Mouse (Mus musculus) granulocyte monocyte progenitor cell, adult 5-6 weeks (primary cell): ENCODE results near the gene Prr3. TPM values are rescaled to one million over a fixed set of nuclear protein-coding genes. Genes with fewer than 3 reads are reported as not detected.
"Not testable (repeated sequence)": the region's sequence is repeated elsewhere in the genome, so short reads cannot be mapped to it uniquely, and the experiment has no call there.

Source experiments
- ATAC-seq: replicated peaks from 2 replicates; pipeline ENCODE4 v1.8.0; 2016; ENCODE audit warnings: mild to moderate bottlenecking, moderate TSS enrichment, inconsistent platforms; ENCODE audit not compliant: poor library complexity, severe bottlenecking
- total RNA-seq, 2 experiments: library from RNA; stranded (forward) in 1 of 2; stranded (reverse) in 1 of 2; fragments of 200-712, 200-1000 nt in 1 of 2; fragments of >200 nt in 1 of 2; fragmentation: Nextera tagmentation in 1 of 2; gene quantifications; 2 replicates each; pipeline ENCODE4 v1.2.3; 2014 to 2017

The Prr3 gene
- total RNA-seq, 2 experiments from 2014 or later, result 16.4 to 59.1 TPM

DNA sequence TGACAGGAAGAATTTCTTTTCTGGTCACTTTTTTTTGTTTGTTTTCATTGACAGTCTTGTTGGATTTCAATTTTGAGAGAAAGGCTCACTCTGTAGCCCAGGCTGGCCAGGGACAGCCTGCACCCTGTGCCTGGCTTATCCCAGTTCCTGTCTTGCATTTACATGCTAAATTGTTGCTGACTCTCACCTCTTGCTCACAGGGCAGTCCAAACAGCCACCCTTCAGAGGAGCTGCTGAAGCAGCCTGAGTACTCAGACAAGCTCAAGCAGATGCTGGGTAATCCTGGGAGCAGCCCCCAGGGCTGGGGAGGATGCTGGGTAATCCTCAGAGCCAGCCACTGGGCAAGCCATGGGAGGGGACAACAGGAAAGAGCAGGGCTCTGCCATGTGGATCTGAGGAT, 29.1 kb downstream of the Prr3 start:
- ATAC-seq, result not testable (repeated sequence)

DNA sequence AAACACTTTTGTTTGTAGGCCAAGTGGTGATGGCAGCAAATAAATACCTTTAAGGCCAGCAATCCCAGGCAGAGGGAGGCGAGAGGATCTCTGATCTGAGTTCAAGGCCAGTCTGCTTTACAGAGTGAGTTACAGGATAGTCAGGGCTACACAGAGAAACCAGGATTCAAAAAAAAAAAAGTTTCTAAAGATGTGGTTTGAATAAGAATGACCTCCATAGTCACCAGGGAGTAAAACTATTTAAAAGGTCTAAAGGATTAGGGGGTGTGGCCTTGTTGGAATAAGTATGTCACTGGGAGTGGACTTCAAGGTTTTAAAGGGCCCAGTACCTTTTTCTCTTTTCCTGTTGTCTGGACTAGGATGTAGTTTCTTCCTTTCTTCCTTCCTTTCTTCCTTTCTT, 40.1 kb downstream of the Prr3 start:
- ATAC-seq, result no peak

DNA sequence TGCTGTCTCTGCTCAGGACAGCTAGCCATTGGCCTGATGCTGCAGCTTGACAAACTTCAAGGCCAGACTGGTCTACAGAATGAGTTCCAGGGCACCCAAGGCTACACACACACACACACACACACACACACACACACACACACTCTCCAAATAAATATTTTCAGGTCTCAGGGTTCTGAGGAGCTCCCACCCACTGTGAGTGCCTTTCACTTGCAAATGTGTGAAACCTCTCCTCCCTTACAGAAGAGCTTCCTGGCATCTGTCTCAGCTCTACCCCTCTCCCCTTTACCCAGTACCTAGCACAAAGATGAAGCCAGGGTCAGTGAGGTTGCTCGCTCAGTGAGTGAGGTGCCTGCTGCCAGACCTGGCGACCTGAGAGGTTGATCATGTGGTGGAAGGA, 40.9 kb downstream of the Prr3 start:
- no peak for ATAC-seq

DNA sequence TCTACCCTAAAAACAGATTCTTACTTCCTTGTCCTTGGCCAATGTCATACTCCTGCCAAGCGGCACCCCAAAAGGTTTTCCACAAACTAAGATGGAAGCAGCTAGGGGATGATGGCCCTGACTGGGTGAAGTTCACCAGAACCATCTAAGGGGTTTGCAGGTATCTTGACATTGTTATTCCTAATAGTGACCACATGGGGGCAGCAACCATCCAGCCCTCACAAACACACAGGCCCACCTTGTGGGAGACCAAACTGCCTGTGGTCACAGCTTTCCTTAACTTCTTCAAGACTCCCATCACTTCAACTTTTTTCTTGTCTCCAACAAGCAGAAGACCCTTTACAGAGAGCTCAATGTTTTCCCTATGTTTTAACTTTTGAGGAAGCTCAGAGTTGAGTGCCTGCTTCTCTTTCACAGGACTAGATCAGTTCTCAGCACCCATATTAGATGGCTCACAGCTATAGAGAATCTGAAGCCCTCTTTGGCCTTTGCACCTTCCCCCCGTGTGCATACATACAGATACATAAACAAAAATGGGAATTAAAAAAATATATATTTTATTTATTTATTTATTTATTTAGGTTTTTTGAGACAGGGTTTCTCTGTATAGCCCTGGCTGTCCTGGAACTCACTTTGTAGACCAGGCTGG, 42.2 kb downstream of the Prr3 start:
- ATAC-seq, result peak; percentile 93

DNA sequence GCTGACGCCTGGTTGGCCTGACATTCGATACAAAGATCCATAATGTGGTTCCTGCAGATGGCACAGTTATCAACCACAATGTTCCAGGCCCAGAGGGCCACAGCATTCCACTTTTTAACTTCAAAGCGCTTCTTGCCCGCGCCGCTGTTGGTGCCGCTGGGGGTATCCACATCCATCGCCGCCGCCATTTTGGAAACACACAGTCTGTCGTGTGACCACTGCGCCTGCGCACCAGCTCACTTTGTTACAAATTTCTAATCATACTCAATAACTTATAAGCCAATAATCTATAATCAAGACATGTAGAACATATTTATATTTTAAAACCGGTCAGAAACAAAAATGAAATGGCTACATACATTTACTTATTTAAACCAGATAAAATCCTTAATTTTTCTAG, 44.3 kb downstream of the Prr3 start:
- ATAC-seq, result peak; percentile 74

DNA sequence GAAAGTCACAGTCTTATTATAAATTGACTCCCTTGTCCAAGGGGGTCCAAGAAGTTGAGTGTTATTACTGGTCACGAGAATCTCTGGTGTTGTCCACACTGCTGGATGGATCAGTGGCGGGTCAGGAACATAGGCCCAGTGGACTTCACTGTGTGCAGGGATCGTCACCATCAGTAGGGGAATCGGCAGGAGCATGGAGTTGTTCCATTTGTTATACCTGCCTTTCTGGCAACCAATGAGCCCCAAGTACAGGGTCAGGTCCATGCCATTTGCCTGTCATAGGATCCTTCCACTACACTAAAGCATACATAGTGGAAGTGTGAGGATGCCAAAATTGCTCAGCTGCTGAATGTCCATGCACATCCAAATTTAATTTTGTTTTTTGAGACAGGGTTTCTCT, 47.4 kb downstream of the Prr3 start:
- ATAC-seq, result no peak

DNA sequence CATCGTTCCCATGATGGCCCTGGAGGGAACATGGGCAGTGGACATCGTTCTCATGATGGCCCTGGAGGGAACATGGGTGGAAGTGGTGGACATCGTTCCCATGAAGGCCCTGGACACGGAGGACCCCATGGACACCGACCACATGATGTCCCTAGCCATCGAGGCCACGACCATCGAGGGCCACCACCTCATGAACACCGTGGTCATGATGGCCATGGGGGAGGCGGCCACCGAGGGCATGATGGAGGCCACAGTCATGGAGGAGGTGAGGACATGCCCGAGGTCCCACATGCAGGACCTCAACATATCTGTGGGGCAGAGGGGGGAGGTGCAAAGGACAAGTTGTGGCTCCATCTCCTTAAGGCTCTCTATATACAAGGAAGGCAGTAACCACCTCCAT, 49.4 kb downstream of the Prr3 start:
- no peak for ATAC-seq

GRCm38 (mm10) chr17:35929534-35929933, 50.5 kb downstream of the Prr3 start:
- no peak for ATAC-seq

- no peak for ATAC-seq
Measured at GRCm38 (mm10) chr17:35927471-35927870, 52.6 kb downstream of the Prr3 start.

DNA sequence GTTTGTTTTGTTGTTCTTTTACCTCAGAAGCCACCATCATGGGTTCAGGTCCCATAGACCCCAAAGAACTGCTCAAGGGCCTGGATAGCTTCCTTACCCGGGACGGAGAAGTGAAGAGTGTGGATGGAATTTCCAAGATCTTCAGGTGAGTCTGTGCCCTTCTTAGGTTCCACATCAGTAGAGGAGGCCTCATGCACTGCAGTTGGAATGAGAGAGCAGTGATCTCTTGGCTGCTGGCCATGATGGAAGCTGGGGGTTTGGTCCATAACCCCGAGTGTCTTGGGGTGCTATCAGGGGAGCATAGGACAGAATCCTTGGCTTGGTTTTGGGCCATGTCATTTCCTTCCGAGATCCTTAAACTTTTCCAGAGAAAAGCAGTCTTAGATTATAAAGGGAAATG, 56.8 kb downstream of the Prr3 start:
- no peak for ATAC-seq

- ATAC-seq, result peak; percentile 44
Measured at GRCm38 (mm10) chr17:35922566-35922965, 57.5 kb downstream of the Prr3 start.

Other genes starting within 250 kb of the Prr3 start
- gene Ier3, start 158.6 kb downstream of the Prr3 start, total RNA-seq (2014; fragmentation: Nextera tagmentation), result 4.6 and 18.1 TPM in 2 replicates
- gene Ier3, start 158.6 kb downstream of the Prr3 start, total RNA-seq (2017), result 44.3 and 53.7 TPM in 2 replicates
- gene Flot1, start 157.0 kb downstream of the Prr3 start, total RNA-seq (2014; fragmentation: Nextera tagmentation), result 66.8 and 109 TPM in 2 replicates
- 58.3 and 63.6 TPM in 2 replicates for gene Flot1, start 157.0 kb downstream of the Prr3 start, total RNA-seq (2017)
- gene Tubb5, start 141.9 kb downstream of the Prr3 start, total RNA-seq (2014; fragmentation: Nextera tagmentation), result 640 and 699 TPM in 2 replicates
- 874 and 1,022 TPM in 2 replicates for gene Tubb5, start 141.9 kb downstream of the Prr3 start, total RNA-seq (2017)
- gene Mdc1, start 138.7 kb downstream of the Prr3 start, total RNA-seq (2014; fragmentation: Nextera tagmentation), result 103 and 159 TPM in 2 replicates
- gene Mdc1, start 138.7 kb downstream of the Prr3 start, total RNA-seq (2017), result 23.7 and 28.6 TPM in 2 replicates
- gene Nrm, start 118.9 kb downstream of the Prr3 start, total RNA-seq (2014; fragmentation: Nextera tagmentation), result 66.8 and 88.9 TPM in 2 replicates
- 41.5 and 46.0 TPM in 2 replicates for gene Nrm, start 118.9 kb downstream of the Prr3 start, total RNA-seq (2017)
- 56.9 and 60.9 TPM in 2 replicates for gene Ppp1r18, start 114.6 kb downstream of the Prr3 start, total RNA-seq (2014; fragmentation: Nextera tagmentation)
- 15.0 and 17.4 TPM in 2 replicates for gene Ppp1r18, start 114.6 kb downstream of the Prr3 start, total RNA-seq (2017)
- 79.2 and 111 TPM in 2 replicates for gene Dhx16, start 100.4 kb downstream of the Prr3 start, total RNA-seq (2014; fragmentation: Nextera tagmentation)
- 44.3 and 57.8 TPM in 2 replicates for gene Dhx16, start 100.4 kb downstream of the Prr3 start, total RNA-seq (2017)
- gene 2310061I04Rik, start 82.8 kb downstream of the Prr3 start, total RNA-seq (2014; fragmentation: Nextera tagmentation), result 97.8 and 112 TPM in 2 replicates
- gene 2310061I04Rik, start 82.8 kb downstream of the Prr3 start, total RNA-seq (2017), result 6.2 and 8.4 TPM in 2 replicates
- 17.8 and 25.6 TPM in 2 replicates for gene Atat1, start 70.2 kb downstream of the Prr3 start, total RNA-seq (2014; fragmentation: Nextera tagmentation)
- gene Atat1, start 70.2 kb downstream of the Prr3 start, total RNA-seq (2017), result 5.4 and 8.0 TPM in 2 replicates
- 100 and 151 TPM in 2 replicates for gene Mrps18b, start 63.8 kb downstream of the Prr3 start, total RNA-seq (2014; fragmentation: Nextera tagmentation)
- 62.6 and 72.8 TPM in 2 replicates for gene Mrps18b, start 63.8 kb downstream of the Prr3 start, total RNA-seq (2017)
- gene Ppp1r10, start 63.8 kb downstream of the Prr3 start, total RNA-seq (2014; fragmentation: Nextera tagmentation), result 78.2 and 83.9 TPM in 2 replicates
- gene Ppp1r10, start 63.8 kb downstream of the Prr3 start, total RNA-seq (2017), result 79.2 and 87.5 TPM in 2 replicates
- 74.4 and 92.3 TPM in 2 replicates for gene Abcf1, start 10.5 kb downstream of the Prr3 start, total RNA-seq (2014; fragmentation: Nextera tagmentation)
- gene Abcf1, start 10.5 kb downstream of the Prr3 start, total RNA-seq (2017), result 165 and 231 TPM in 2 replicates
- gene Gnl1, start 385 bp downstream of the Prr3 start, total RNA-seq (2014; fragmentation: Nextera tagmentation), result 21.5 and 21.7 TPM in 2 replicates
- 18.3 and 20.9 TPM in 2 replicates for gene Gnl1, start 385 bp downstream of the Prr3 start, total RNA-seq (2017)
- gene H2-T24, start 40.3 kb upstream of the Prr3 start, total RNA-seq (2014; fragmentation: Nextera tagmentation), result 2.1 and 4.6 TPM in 2 replicates
- gene H2-T24, start 40.3 kb upstream of the Prr3 start, total RNA-seq (2017), result 7.8 and 8.8 TPM in 2 replicates
- 49.1 and 55.7 TPM in 2 replicates for gene H2-T23, start 52.6 kb upstream of the Prr3 start, total RNA-seq (2014; fragmentation: Nextera tagmentation)
- 48.6 and 62.5 TPM in 2 replicates for gene H2-T23, start 52.6 kb upstream of the Prr3 start, total RNA-seq (2017)
- 34.5 and 35.7 TPM in 2 replicates for gene H2-T22, start 62.5 kb upstream of the Prr3 start, total RNA-seq (2014; fragmentation: Nextera tagmentation)
- 39.2 and 39.4 TPM in 2 replicates for gene H2-T22, start 62.5 kb upstream of the Prr3 start, total RNA-seq (2017)
- gene Gm6034, start 62.7 kb upstream of the Prr3 start, total RNA-seq (2014; fragmentation: Nextera tagmentation), result not detected in 2 replicates
- gene Gm6034, start 62.7 kb upstream of the Prr3 start, total RNA-seq (2017), result not detected in 2 replicates
- not detected in 2 replicates for gene Gm11127, start 78.1 kb upstream of the Prr3 start, total RNA-seq (2014; fragmentation: Nextera tagmentation)
- not detected in 2 replicates for gene Gm11127, start 78.1 kb upstream of the Prr3 start, total RNA-seq (2017)
- gene Gm19684, start 141.4 kb upstream of the Prr3 start, total RNA-seq (2014; fragmentation: Nextera tagmentation), result 0.58 TPM in 1 of 2 replicates, not detected in the other
- gene Gm19684, start 141.4 kb upstream of the Prr3 start, total RNA-seq (2017), result not detected in 2 replicates
- not detected in 2 replicates for gene Gm7030, start 149.2 kb upstream of the Prr3 start, total RNA-seq (2014; fragmentation: Nextera tagmentation)
- not detected in 2 replicates for gene Gm7030, start 149.2 kb upstream of the Prr3 start, total RNA-seq (2017)
- not detected in 2 replicates for gene Gm8909, start 188.3 kb upstream of the Prr3 start, total RNA-seq (2014; fragmentation: Nextera tagmentation)
- gene Gm8909, start 188.3 kb upstream of the Prr3 start, total RNA-seq (2017), result not detected in 2 replicates
- gene H2-T3, start 210.1 kb upstream of the Prr3 start, total RNA-seq (2014; fragmentation: Nextera tagmentation), result not detected in 2 replicates
- not detected in 2 replicates for gene H2-T3, start 210.1 kb upstream of the Prr3 start, total RNA-seq (2017)